Mouse (Mus musculus): ENCODE measurements around the gene Eml5. TPM values are rescaled to one million over a fixed set of nuclear protein-coding genes. Genes with fewer than 3 reads are reported as not detected.

The Eml5 gene
- total RNA-seq, 2 experiments from 2014 or later: 62.3 to 64.2 TPM

DNA sequence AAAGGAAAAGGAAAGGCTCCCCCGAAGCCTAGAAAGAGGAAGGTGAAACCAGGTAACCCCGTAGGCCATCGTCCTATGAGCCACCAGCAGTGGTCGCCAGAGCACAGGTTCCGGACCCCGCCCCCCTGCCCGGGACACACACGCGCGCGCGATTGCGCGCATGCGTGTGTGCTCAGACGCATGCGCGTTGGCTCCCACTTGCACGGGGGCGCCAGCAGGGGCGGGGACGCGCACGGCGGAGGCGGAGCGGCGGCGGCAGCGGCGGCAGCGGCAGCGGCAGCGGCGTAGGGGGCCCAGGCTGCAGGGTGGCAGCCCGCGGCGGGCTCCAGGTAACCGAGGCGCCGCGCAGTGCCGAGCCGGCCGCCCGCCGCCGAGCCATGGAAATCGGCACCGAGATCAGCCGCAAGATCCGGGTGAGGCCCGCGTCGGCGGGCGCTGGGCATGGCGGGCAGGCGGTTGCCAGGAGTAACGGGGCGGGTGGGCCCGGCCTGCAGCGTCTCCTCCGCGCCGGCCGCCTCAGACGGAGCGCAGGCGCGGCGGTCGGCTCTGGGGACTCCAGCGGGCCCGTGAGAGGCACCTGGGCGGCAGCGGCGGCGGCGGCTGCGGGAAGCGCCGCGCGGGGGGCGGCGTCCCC, 154.4 kb downstream of the Eml5 start, which contains the start of gene Zc3h14:
Gene Zc3h14, plus strand, starts transcription at position 219 of the 634 bp plus-strand sequence.
- intact Hi-C loops (cut with DNase I): loop anchor here (5.0 kb wide), 1 partner anchor 70 kb away; no protein-coding TSS in a partner anchor
- peak; percentile 88 to 96 for DNase-seq (ENCODE audit: extremely low spot score in 1 of 2, low spot score in 2 of 2)

DNA sequence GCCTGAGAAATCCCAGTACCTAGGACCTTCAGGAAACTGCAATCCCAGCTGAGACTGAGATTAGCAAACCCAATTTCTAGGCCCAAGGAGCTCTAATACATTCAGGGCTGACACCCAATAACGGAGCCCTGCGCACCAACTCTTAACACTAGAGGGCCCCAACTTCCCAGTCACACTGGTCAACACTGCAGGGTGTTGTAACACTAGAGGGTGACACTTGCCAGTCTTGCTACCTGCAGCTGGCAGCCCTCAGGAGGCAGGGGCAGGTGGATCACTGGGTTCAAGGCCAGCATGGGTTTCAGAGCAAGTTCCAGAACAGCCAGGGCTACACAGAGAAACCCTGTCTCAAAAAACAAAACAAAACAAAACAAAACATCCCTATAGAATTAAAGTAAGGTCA, 155.2 kb downstream of the Eml5 start:
- DNase-seq (ENCODE audit: extremely low spot score in 1 of 2, low spot score in 2 of 2): peak in 1 of 2 experiments; percentile 57
- intact Hi-C loops (cut with DNase I): loop anchor here (5.0 kb wide), 1 partner anchor 69 kb away; no protein-coding TSS in a partner anchor

DNA sequence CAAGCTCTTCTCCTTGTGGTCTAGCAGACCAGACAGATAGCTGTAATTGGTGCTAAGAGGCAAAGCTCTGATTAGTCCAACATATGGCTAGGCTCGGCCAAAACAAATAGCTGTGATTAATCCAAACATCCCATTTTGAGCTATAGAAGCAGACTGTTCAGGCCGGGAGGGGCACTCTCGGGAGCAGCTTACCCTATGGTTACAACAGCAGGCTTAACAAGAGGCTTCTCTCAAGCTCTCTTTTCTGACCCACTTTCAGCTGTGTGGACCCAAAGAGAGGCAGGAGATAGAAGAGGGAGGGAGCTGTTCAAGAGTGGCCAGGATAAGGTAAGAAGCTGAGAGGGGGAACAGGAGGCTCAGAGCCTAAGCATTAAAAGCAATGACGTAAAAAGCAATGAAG, 155.7 kb downstream of the Eml5 start:
- intact Hi-C loops (cut with DNase I): loop anchor here (5.0 kb wide), 1 partner anchor 68 kb away; no protein-coding TSS in a partner anchor
- no peak for DNase-seq (ENCODE audit: extremely low spot score in 1 of 2, low spot score in 2 of 2)

DNA sequence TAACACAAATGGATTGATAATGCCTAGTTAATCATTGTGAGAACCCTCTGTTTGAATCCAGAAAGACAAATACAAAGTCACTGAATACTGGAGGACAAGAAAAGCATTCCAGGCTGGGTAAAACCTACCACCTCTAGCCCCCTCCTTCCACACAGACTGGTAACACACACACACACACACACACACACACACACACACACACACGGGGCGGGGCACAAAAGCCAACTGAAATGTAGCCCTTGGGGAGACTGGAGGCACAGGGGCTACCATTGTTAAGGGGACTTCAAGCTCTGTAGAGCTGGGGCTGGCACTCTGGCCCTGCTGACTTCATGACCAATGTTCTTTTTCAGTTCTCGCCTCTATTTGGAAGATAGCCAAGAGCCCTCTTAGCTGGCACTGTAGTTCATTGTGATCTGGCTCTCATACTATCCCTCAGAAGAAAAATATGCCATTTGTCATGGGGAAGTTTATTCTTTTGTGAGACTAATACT, 160.2 kb downstream of the Eml5 start:
- peak in 1 of 2 experiments; percentile 31 for DNase-seq (ENCODE audit: extremely low spot score in 1 of 2, low spot score in 2 of 2)
- intact Hi-C loops (cut with DNase I): no loop called here

DNA sequence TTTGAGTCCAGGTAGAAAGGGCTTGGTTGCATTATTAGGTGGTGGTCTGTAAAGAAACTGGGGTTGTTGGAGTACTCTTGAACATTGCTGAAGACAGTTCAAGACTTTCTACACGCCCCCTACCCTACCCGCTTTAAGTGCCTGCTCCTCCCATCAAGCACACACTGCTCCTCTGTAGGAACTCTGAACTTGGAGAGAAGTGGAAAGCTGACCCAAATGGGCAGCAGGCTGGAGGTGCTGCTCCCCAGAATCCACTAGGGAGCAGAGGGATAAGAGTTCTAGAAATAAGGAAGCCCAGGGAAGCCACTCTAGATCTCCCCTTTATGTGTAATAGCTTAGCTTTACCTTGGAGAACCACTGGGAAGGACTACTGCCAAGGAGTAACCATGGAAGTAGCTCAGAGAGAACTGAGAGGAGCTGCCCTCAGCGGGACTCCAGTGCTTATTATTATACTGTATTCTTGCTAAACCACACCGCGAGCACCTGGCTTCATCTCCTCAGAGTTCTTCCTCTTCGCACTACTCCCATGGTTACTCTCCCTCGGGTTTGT, 163.4 kb downstream of the Eml5 start:
- intact Hi-C loops (cut with DNase I): no loop called here
- DNase-seq (ENCODE audit: extremely low spot score in 1 of 2, low spot score in 2 of 2): no peak

DNA sequence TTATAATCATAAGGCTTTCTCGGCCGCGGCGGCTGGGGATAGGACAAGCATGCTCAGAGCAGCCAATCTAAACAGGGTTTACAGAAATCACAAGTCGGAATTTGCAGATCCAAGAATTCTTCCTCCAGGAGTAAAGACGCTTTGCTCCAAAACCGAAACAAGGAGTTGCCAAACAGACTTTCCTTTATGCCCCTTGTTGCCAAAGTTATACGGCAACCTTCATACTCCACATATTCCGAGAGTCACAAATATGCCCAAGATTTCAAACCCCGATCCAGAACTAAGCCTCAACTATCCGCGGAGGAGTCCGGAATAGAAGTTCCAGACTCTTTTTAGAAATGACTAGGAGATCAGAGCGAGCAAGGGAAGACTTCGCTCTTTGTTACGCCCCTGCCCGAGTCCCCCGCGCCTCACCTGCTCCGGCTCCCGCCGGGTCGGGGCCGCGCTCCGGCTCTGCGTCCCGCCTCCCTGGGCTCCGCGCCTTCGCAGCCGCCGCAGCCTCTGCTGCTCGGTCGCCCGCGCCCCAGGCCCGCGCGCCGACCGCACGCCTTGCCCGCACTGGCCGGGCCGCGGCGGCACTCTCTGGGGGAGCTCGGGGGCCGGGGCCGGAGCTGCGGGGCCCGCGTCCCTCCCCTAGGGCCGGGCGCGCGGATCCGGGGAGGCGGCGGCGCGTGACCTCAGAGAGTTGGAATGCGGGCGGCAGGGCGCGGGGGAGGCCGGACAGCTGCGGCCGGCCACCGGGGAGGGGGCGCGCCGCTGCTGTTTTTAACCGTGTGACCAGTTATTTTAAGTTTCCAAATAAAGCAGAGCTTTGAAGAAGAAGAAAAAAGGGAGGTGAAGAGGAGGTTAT, 164.1 kb downstream of the Eml5 start, which contains the start of gene Ptpn21:
Gene Ptpn21, minus strand, starts transcription at position 455 of the 850 bp plus-strand sequence.
- intact Hi-C loops (cut with DNase I): no loop called here
- DNase-seq (ENCODE audit: extremely low spot score in 1 of 2, low spot score in 2 of 2): peak in 1 of 2 experiments; percentile 79

Other genes starting within 250 kb of the Eml5 start
- gene Ptpn21, start 164.1 kb downstream of the Eml5 start, total RNA-seq (2021): 1 to 10 TPM; 5.4 to 7.9 TPM
- gene Zc3h14, start 154.5 kb downstream of the Eml5 start, total RNA-seq (2021): 100 to 1,000 TPM; 103 to 106 TPM
- gene Ttc8, start 19.1 kb upstream of the Eml5 start, total RNA-seq (2021): 10 to 100 TPM; 27.4 to 35.0 TPM

Data from left cerebral cortex, postnatal 10 days (tissue).